Mouse (Mus musculus) R1 (cell line): ENCODE data around the gene Nckipsd.
A peak's percentile ranks its signal among the peaks of the same experiment; 100 is the strongest.

Experiments
- DNase-seq: peaks from one replicate; pipeline ENCODE4 v3.0.0-alpha.2; 2018; ENCODE audit warnings: low read depth, low spot score

Nckipsd gene

GRCm38 (mm10) chr9:108798508-108799075 lies 9.6 kb upstream of the Nckipsd start:
- no peak for DNase-seq

- no peak for DNase-seq
These were observed 8.6 kb upstream of the Nckipsd start for GRCm38 (mm10) chr9:108799564-108799963.

- DNase-seq = no peak
These were observed 2.4 kb upstream of the Nckipsd start for GRCm38 (mm10) chr9:108805768-108806167.

GRCm38 (mm10) chr9:108806379-108806778 lies 1.8 kb upstream of the Nckipsd start:
- no peak for DNase-seq

- no peak for DNase-seq
These were observed 1.3 kb upstream of the Nckipsd start for GRCm38 (mm10) chr9:108806831-108807230.

- DNase-seq = no peak
These were observed 494 bp upstream of the Nckipsd start for GRCm38 (mm10) chr9:108807674-108808073.

GRCm38 (mm10) chr9:108809188-108809587 lies 1.0 kb downstream of the Nckipsd start:
- no peak for DNase-seq

GRCm38 (mm10) chr9:108809723-108810122 lies 1.6 kb downstream of the Nckipsd start:
- no peak for DNase-seq

GRCm38 (mm10) chr9:108810516-108810915 lies 2.3 kb downstream of the Nckipsd start:
- no peak for DNase-seq

GRCm38 (mm10) chr9:108815557-108815956 lies 7.4 kb downstream of the Nckipsd start:
- no peak for DNase-seq

GRCm38 (mm10) chr9:108819495-108819894 lies 11.3 kb downstream of the Nckipsd start:
- peak; percentile 87 for DNase-seq

GRCm38 (mm10) chr9:108820077-108820476 lies 11.9 kb downstream of the Nckipsd start:
- no peak for DNase-seq

GRCm38 (mm10) chr9:108824144-108824685 lies 16.0 kb downstream of the Nckipsd start:
- DNase-seq = peak; percentile 86

GRCm38 (mm10) chr9:108824755-108825413 lies 16.7 kb downstream of the Nckipsd start:
- DNase-seq = peak; percentile 99

GRCm38 (mm10) chr9:108825820-108826699 lies 17.9 kb downstream of the Nckipsd start, which contains the start of gene Celsr3:
TSS of gene Celsr3 (plus strand) at chr9:108826320.
- DNase-seq = peak; percentile 97

GRCm38 (mm10) chr9:108826700-108827340 lies 18.7 kb downstream of the Nckipsd start:
- peak; percentile 79 for DNase-seq

GRCm38 (mm10) chr9:108827454-108827853 lies 19.3 kb downstream of the Nckipsd start:
- DNase-seq = no peak

- DNase-seq = no peak
These were observed 19.7 kb downstream of the Nckipsd start for GRCm38 (mm10) chr9:108827906-108828305.

- DNase-seq = no peak
These were observed 23.5 kb downstream of the Nckipsd start for GRCm38 (mm10) chr9:108831637-108832036.

- peak; percentile 98 for DNase-seq
These were observed 24.4 kb downstream of the Nckipsd start for GRCm38 (mm10) chr9:108832390-108833108.

GRCm38 (mm10) chr9:108842989-108843388 lies 34.8 kb downstream of the Nckipsd start:
- peak; percentile 58 for DNase-seq
